Mouse (Mus musculus): ENCODE results near the gene Iqcf1. TPM values are rescaled to one million over a fixed set of nuclear protein-coding genes. Genes with fewer than 3 reads are reported as not detected.
"Not testable (repeated sequence)": the region's sequence is repeated elsewhere in the genome, so short reads cannot be mapped to it uniquely, and the experiment has no call there.

Gene Iqcf1
- total RNA-seq, 2 experiments from 2014 or later = not detected

- Histone ChIP-seq H3K27ac (peak overlapping the region; percentile 84), H3K4me3 (peak overlapping the region; percentile 28; the same call in 1 of the 2 replicates)
- intact Hi-C loops (cut with DNase I) = loop anchor here (1.0 to 2.0 kb wide), 3 partner anchors 28 to 187 kb away; partner anchors contain the start of gene Rpl29
- DNase-seq (ENCODE audit: extremely low spot score in 1 of 2, low spot score in 2 of 2) = peak; percentile 29 to 31
- no peak for TF ChIP-seq CTCF (IDR thresholded peaks at IDR 0.05)
Observed at GRCm38 (mm10) chr9:106476002-106476923, 23.5 kb upstream of the Iqcf1 start.

GRCm38 (mm10) chr9:106476924-106477484 lies 22.8 kb upstream of the Iqcf1 start, which contains the start of gene Parp3:
Parp3 (minus strand) TSS chr9:106476949.
- H3K4me3 ChIP-seq = peak within 1 kb of the TSS; percentile 74
- peak within 1 kb of the TSS; percentile 84 for H3K27ac ChIP-seq
- peak; percentile 99 for DNase-seq (ENCODE audit: extremely low spot score in 1 of 2, low spot score in 2 of 2)
- intact Hi-C loops (cut with DNase I) = loop anchor here (1.0 to 2.0 kb wide), 3 partner anchors 29 to 188 kb away; partner anchors contain the start of gene Rpl29
- TF ChIP-seq CTCF (IDR thresholded peaks at IDR 0.05) = peak; percentile 99

GRCm38 (mm10) chr9:106477649-106478048 lies 22.1 kb upstream of the Iqcf1 start:
- TF ChIP-seq CTCF (IDR thresholded peaks at IDR 0.05) = no peak
- peak; percentile 6 to 8 for DNase-seq (ENCODE audit: extremely low spot score in 1 of 2, low spot score in 2 of 2)
- H3K27ac ChIP-seq = peak overlapping the region; percentile 21; the same call in 1 of the 2 replicates
- H3K4me3 ChIP-seq = peak overlapping the region; percentile 74
- intact Hi-C loops (cut with DNase I) = loop anchor here (2.0 kb wide), 2 partner anchors 49 to 189 kb away; partner anchors contain the start of gene Rpl29

GRCm38 (mm10) chr9:106478101-106478500 lies 21.7 kb upstream of the Iqcf1 start:
- H3K27ac ChIP-seq = no peak overlapping the region
- TF ChIP-seq CTCF (IDR thresholded peaks at IDR 0.05) = no peak
- DNase-seq (ENCODE audit: extremely low spot score in 1 of 2, low spot score in 2 of 2) = peak; percentile 5
- H3K4me3 ChIP-seq = peak overlapping the region; percentile 74
- intact Hi-C loops (cut with DNase I) = no loop called here

GRCm38 (mm10) chr9:106480541-106480940 lies 19.2 kb upstream of the Iqcf1 start:
- Histone ChIP-seq H3K27ac (no peak overlapping the region), H3K4me3 (no peak overlapping the region)
- TF ChIP-seq CTCF (IDR thresholded peaks at IDR 0.05) = no peak
- DNase-seq (ENCODE audit: extremely low spot score in 1 of 2, low spot score in 2 of 2) = peak; percentile 5 to 7
- intact Hi-C loops (cut with DNase I) = no loop called here

GRCm38 (mm10) chr9:106481075-106481474 lies 18.7 kb upstream of the Iqcf1 start:
- Histone ChIP-seq H3K27ac (no peak overlapping the region), H3K4me3 (no peak overlapping the region)
- intact Hi-C loops (cut with DNase I) = no loop called here
- TF ChIP-seq CTCF (IDR thresholded peaks at IDR 0.05) = no peak
- peak in 1 of 2 experiments; percentile 6 for DNase-seq (ENCODE audit: extremely low spot score in 1 of 2, low spot score in 2 of 2)

GRCm38 (mm10) chr9:106481676-106482075 lies 18.1 kb upstream of the Iqcf1 start:
- DNase-seq (ENCODE audit: extremely low spot score in 1 of 2, low spot score in 2 of 2) = peak in 1 of 2 experiments; percentile 7
- Histone ChIP-seq H3K4me3 (no peak overlapping the region), H3K27ac (no peak overlapping the region)
- intact Hi-C loops (cut with DNase I) = no loop called here
- TF ChIP-seq CTCF (IDR thresholded peaks at IDR 0.05) = no peak

GRCm38 (mm10) chr9:106482578-106483115 lies 17.1 kb upstream of the Iqcf1 start:
- no peak for TF ChIP-seq CTCF (IDR thresholded peaks at IDR 0.05)
- no peak for DNase-seq (ENCODE audit: extremely low spot score in 1 of 2, low spot score in 2 of 2)
- intact Hi-C loops (cut with DNase I) = no loop called here
- no peak overlapping the region for H3K27ac ChIP-seq
- H3K4me3 ChIP-seq = no peak overlapping the region

- intact Hi-C loops (cut with DNase I) = no loop called here
- DNase-seq (ENCODE audit: extremely low spot score in 1 of 2, low spot score in 2 of 2) = peak in 1 of 2 experiments; percentile 8
- Histone ChIP-seq H3K27ac (no peak overlapping the region), H3K4me3 (no peak overlapping the region)
- no peak for TF ChIP-seq CTCF (IDR thresholded peaks at IDR 0.05)
Observed at GRCm38 (mm10) chr9:106483136-106483535, 16.6 kb upstream of the Iqcf1 start.

- no peak for DNase-seq (ENCODE audit: extremely low spot score in 1 of 2, low spot score in 2 of 2)
- no peak for TF ChIP-seq CTCF (IDR thresholded peaks at IDR 0.05)
- Histone ChIP-seq H3K4me3 (no peak overlapping the region), H3K27ac (no peak overlapping the region)
- intact Hi-C loops (cut with DNase I) = no loop called here
Observed at GRCm38 (mm10) chr9:106483606-106484005, 16.2 kb upstream of the Iqcf1 start.

GRCm38 (mm10) chr9:106485076-106485475 lies 14.7 kb upstream of the Iqcf1 start:
- Histone ChIP-seq H3K4me3 (no peak overlapping the region), H3K27ac (no peak overlapping the region)
- no peak for DNase-seq (ENCODE audit: extremely low spot score in 1 of 2, low spot score in 2 of 2)
- intact Hi-C loops (cut with DNase I) = no loop called here
- TF ChIP-seq CTCF (IDR thresholded peaks at IDR 0.05) = no peak

- intact Hi-C loops (cut with DNase I); DNase-seq (ENCODE audit: extremely low spot score in 1 of 2, low spot score in 2 of 2); H3K4me3 ChIP-seq: not testable (repeated sequence)
Observed at GRCm38 (mm10) chr9:106487602-106488001, 12.2 kb upstream of the Iqcf1 start.

More at GRCm38 (mm10) chr9:106487602-106488001, 12.2 kb upstream of the Iqcf1 start:
- H3K27ac ChIP-seq = not testable (repeated sequence)
